Mouse (Mus musculus) lung, adult 2 months (tissue): ENCODE results near the gene Phpt1.

Source experiments
- CTCF ChIP-seq: fragments of 200-500 bp; IDR thresholded peaks from 2 replicates; pipeline ENCODE4 v1.5.1; 2011; ENCODE audit warnings: mild to moderate bottlenecking, low read length, control low read depth; ENCODE audit not compliant: insufficient read depth
- POLR2A ChIP-seq: fragments of 200-500 bp; IDR thresholded peaks from 2 replicates; pipeline ENCODE4 v1.6.1; 2011; ENCODE audit warnings: low read depth, mild to moderate bottlenecking, control low read depth, low read length, borderline replicate concordance; ENCODE audit errors: extremely low read depth

- TF ChIP-seq CTCF = no peak
- TF ChIP-seq POLR2A = no peak
Observed at GRCm38 (mm10) chr2:25578796-25579736, 4.0 kb upstream of the Phpt1 start.
